Mouse (Mus musculus) heart, postnatal 10 days (tissue): ENCODE measurements around the gene Cdk5rap1. TPM values are rescaled to one million over a fixed set of nuclear protein-coding genes. Genes with fewer than 3 reads are reported as not detected.

ENCODE experiments used
- DNase-seq, 2 experiments: peaks; one replicate each; pipeline ENCODE4 v3.0.0; 2021
- intact Hi-C: fragments of 180-260 bp; cut with DNase I; formaldehyde crosslinking; loops from one replicate; pipeline ENCODE4 v1.15.1; 2025
- total RNA-seq, 2 experiments: library from RNA; stranded (reverse); gene quantifications; 2 replicates each; pipeline ENCODE4 v1.2.3; 2021

Gene Cdk5rap1
- 10 to 100 TPM; 13.6 to 16.3 TPM for total RNA-seq

DNA sequence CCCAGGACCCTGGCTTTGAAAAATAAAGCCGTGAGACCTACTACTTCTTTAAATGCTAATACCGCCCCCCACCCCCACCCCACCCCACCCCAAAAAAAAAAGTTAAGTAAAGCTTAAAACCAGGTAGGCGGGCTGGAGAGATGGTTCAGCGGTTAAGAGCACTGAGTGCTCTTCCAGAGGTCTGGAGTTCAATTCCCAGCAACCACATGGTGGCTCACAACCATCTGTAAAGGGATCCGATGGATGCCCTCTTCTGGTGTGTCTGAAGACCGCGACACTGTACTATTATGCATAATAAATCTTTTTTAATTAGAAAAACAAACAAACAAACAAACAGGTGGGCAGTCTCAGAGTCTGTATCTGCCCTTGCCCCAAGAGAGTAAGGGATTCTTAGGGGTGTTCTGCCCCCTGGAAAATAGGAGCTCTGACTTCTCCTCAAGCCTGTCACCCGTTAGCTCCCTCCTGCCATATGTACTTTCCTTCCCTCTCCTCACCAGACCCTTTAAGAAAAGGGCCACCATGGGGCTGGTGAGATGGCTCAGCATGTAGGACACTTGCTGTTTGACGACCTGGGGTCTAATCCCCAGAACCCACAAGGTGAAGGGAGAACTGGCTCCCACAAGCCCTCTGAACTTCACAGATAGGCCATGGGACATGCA is at the start of gene Cdk5rap1:
Gene Cdk5rap1 (minus strand): TSS at position 169 of the 659 bp plus-strand sequence.
- DNase-seq, result no peak
- intact Hi-C loops, result loop anchor here (5.0 kb wide), 1 partner anchor 156 kb away; no protein-coding TSS in a partner anchor

DNA sequence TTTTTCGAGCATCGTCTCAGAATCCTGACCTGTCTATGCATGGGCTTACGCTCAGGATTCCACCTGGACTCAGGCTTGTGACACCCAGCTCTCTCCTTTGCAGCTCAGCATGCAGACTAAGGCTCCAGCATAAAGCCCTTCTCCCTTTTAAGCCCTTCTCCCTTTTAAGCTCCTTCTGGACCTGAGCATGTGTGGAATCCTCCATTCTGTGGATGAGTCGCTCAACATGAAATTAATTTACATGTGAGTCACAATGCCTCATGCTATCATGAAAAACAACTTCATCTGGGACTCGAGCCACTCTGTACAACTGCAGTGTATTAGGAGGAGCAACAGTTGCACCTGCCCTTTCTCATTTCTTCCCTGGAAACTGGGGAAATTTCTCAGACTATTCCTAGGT is 49.4 kb upstream of the Cdk5rap1 start:
- intact Hi-C loops, result no loop called here
- no peak for DNase-seq

DNA sequence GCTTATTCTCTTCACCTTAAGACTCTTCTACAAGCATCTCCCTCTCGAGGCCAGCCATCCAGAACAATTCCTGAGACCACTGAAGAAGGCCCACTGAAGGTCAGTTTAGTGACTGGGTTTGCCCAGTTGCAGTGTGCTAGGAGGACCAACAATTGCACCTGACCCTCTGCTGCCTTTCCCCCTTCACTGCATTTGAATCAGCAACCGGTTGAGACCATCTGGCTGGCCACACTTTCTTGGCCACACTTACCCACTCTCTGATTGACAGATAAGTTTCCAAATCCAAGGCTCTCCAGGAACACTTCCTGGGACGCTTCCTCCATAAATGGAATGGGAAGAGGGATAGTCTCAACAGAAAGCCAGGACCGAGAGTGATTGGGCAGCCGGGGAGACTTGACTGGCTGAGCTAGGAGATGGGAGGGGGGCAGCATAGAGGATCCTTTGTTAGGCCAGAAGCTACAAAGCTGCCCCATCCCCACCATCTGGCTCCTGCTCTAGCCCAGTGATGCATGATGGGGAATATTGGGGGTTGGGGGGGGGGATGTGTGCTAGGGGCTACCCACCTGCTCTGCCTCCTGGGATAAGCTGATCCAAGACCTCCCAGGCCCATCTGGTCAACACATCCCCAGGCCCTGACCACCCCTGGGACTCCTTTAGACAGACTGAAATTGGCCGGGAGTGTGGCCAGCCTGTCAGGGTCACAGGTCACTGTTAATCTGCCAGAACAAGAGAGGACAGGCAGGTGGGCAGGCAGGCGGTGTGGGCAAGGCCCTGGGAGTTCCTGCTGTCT is 48.3 kb upstream of the Cdk5rap1 start:
- no peak for DNase-seq
- intact Hi-C loops, result no loop called here

DNA sequence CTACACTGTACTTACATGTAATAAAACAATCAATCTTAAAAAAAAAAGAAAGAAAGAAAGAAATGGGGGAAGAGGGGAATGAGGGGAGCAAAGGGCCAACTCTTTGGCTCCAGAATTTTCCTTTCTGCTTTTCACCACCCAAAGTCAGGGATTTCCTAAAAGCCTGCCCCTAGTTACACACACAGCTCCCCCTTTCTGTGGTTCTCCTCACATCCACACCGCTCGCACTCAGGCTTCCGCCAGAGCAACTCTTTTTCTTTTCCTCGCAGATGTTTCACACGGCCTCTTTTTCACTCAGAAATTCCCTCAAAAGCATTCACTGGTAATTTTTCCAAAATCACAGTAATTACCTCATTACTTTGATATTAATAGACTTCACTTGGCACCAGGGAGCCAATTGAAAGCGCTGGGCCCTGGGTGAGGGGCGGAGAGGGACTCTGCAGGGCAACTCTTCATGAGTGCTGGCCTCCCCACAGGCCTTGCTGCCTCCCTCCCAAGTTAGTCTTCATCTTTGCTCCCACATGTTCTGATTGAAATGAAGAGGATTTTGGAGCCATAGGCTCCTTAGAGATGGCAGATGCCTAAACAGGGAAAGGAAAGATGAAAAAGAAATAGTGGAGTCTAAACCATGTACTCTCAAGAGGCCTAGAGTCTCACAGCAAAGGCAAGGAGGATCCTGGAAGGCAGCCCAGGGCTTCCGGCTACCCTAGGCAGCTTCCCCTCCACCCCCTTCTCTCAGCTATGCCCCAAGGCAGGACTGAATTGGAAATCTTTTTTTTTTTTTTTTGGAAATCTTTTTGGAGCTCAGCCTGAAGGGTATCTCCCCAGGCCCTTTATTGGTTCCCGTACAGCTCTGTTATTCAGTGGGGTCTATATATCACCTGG is 47.1 kb upstream of the Cdk5rap1 start:
- intact Hi-C loops, result no loop called here
- no peak for DNase-seq

DNA sequence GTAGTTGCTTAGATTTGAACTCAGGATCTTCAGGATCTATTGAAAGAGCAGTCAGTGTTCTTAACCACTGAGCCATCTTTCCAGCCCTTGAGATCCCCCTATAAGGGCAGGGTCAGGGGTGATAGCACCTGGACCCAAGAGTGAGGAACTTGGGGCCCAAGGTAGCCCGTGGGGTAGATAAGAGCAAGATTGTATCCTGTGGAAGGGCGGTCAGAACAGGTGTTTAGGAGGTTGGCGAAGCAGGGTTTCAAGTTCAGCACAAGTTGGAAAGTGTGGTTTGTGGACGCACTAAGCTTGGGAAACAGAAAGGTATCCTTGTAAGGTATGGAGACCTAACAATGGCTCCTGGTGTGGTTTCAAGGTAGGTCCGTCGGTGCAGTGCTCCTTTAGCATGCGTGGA is 45.2 kb upstream of the Cdk5rap1 start:
- intact Hi-C loops, result no loop called here
- no peak for DNase-seq

DNA sequence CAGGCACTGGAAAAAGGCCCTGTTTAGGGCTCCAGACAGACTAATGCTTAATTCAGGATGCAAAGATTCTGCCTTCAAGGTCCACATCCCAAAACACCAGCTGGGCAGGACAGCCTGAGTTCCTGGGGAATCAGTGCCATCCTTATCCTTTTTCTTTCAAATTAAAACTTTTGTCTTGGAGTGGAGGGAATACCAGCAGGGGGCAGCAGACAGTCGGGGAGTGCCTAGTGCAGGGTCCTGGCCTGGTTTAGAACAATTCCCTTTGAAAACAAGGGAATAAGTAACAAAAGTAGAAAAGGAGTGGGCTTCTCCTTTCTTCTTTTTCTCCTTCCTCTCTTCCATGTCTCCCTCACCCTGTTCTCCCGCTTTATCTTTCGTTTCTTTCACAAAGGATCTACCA is 44.3 kb upstream of the Cdk5rap1 start:
- peak; percentile 76 to 91 for DNase-seq
- intact Hi-C loops, result loop anchor here (1.0 to 2.0 kb wide), 2 partner anchors 122 to 196 kb away; partner anchors contain the start of genes 4930519P11Rik and Zfp341

DNA sequence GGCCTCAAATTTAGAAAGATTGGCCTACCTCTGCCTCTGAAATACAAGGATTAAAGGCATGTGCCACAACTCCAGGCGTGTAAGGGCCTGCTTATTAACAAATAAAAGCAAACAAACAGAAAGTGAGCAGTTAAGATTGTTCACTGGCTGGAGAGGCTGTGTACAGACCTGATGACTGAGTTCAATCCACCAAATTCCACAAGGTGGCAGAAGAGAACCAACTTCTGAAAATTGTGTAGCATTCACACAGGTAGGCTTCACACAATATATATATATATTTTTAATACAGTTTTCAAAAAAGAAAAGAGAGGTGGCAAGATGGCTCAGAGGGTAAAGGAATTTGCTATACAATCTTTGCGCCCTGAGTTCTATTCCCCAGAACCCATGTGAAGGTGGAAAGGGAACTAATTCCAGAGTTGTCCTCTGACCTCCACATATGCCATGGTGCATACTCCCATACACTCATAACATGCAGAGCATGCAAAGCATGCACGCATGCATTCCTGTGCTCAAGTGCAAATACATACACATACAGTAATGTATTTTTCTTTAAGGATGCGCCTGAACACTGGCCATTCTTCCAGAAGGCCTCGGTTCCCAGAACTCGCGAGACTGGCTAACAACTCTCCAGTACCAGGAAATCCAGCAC is 39.3 kb upstream of the Cdk5rap1 start:
- DNase-seq, result peak; percentile 65 to 74

DNA sequence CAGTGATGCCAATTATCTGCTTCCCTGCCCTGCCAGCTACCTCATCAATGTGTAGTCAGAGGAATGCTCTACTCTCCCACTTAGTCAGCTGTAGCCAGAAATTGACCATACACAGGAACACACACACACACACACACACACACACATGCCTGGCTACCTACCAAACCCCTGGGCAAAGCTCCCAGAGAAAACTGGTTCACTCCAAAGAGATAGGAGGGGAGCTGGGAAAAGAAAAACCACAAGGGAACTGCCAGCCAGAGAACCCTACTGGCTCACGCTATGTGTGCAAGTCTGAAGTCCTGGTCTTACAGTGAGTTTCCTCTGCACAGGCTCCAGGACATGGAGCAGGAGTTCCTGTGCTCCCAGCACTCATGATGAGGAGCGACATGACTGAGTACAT is 37.5 kb upstream of the Cdk5rap1 start:
- DNase-seq, result peak; percentile 80 to 89
- intact Hi-C loops, result loop anchor here (5.0 kb wide), 1 partner anchor 532 kb away; no protein-coding TSS in a partner anchor

More for the DNA sequence above, 39.3 kb upstream of the Cdk5rap1 start:
- intact Hi-C loops, result loop anchor here (5.0 kb wide), 1 partner anchor 530 kb away; no protein-coding TSS in a partner anchor

DNA sequence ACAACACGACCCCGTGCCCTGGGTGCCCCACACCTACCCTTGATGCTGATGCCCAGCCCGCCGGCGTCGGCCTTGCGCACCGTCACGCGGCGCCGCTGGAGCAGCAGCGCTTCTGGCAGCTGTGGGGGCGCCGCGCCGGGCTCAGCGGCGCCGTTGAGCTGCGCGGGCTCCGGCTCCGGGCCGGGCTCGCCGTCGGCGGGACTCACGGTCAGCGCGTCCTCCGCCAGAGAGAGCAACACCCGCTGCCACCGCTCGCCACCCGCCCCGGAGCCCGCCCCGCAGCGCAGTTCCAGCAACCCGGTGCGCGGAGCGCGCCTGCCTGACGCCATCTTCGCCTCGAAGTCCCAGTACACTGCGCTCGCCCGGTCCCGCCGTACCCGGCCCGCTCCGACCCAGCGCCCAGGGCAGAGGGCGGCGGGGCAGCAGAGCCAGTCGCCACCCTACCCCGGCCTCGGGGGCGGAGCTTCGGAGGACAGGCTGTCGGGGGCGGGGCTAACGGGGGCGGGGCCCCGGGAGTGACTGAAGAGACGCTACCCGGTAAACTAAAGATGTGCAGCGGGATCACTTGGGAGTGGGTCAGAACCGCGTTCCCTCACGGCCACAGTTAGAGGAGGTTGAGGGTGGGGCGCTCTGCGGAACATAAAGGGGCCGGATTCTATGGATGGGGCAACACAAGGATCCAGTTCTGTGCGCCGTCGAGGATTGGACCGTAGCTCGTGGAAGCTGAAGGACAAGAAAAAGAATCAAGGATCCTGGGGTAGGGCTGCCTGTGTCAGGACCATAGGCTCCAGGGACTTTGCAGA is 35.0 kb upstream of the Cdk5rap1 start, which contains the start of gene Snta1:
Gene Snta1 (minus strand): TSS at position 457 of the 803 bp plus-strand sequence.
- intact Hi-C loops, result loop anchor here (2.0 kb wide), 1 partner anchor 33 kb away; no protein-coding TSS in a partner anchor
- DNase-seq, result peak; percentile 91 to 92

DNA sequence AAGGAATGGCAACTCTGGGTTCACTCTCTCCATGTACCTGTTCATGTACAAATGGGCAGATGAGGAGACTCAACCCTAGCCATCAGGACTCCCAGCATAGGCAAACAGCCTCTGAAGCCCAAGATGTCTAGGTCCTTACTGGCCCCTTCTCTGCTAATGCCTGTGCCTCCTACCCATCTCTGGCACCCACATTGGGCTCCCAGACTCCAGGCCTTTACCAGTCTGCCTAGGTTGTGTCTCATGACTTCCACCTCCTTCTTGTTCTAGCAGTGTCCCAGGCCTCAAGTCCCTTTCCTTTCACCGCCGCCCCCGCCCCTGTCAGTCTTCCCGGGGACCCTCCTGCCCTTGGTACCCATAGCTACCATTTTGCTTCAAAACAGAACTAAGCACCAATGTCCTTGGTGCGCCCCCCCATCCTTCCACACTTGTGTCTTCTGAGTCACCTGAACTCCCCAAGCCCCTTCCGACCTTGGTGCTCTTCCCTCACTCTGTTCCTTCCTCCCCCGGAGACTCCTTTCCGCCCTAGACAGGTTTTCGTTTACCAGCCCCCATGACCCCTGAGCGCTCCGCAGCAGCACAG is 34.3 kb upstream of the Cdk5rap1 start:
- intact Hi-C loops, result loop anchor here (2.0 kb wide), 1 partner anchor 32 kb away; no protein-coding TSS in a partner anchor
- DNase-seq, result no peak

DNA sequence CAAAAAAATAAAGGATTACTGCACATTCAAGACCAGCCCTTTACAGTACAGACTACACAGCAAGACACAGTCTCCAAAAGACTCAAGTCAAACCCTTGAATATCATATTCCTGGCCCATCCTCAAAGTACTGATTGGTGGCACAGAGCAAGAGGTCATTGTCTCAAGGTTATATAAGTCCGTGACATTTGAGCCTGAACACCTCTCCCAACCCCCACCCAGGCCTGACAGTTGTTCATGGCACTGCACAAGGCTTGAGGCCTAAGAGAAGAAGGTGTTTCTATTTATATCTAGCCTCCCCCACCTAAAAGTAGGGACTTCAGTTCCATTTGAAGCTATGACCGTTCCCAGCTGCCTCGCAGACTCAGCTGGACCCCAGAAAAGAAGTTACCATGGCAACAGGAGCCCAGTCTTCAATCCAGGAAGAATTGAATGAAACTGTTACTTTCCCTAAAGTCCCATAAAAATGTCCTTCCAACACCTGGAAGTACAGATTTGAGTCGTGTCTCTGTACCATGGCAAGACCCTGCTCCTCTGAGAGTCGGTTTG is 32.7 kb upstream of the Cdk5rap1 start:
- intact Hi-C loops, result no loop called here
- no peak for DNase-seq

DNA sequence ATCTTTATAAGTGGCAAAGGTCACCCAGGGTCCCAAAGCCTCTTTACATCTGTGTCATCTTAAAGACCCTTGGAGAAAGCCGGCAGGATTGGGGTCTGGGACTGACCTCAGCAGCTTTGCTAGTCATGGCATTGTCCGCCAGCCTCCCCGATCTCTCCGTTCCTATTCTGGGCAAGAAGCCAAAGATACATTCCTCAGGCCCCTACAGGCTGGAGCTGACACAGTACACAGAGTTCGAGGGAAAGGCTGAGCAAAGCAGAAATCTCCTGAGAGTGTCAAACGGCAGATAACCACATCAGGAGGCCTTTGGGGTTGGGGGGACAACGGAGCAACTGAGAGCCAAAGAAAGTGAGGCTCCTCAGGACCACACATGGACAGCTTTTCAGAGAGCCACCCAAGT is 30.0 kb upstream of the Cdk5rap1 start:
- intact Hi-C loops, result no loop called here
- peak; percentile 78 to 83 for DNase-seq

DNA sequence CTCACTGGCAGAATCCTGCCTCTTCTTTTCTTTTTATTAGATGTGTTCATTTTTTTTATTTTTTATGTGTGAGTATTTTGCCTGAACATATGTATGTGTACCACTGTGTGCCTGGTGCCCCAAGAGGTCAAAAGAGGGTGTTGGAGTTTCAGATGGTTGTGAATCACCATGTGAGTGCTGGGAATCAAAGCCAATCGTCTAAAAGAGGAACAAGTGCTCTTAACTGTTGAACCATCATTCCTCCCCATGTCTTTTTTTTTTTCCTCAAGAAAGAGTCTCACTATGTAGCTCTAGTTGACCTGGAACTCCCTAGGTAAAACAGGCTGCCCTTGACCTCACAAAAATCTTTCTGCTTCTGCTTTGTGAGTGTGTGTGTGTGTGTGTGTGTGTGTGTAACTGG is 29.2 kb upstream of the Cdk5rap1 start:
- intact Hi-C loops, result no loop called here
- no peak for DNase-seq

DNA sequence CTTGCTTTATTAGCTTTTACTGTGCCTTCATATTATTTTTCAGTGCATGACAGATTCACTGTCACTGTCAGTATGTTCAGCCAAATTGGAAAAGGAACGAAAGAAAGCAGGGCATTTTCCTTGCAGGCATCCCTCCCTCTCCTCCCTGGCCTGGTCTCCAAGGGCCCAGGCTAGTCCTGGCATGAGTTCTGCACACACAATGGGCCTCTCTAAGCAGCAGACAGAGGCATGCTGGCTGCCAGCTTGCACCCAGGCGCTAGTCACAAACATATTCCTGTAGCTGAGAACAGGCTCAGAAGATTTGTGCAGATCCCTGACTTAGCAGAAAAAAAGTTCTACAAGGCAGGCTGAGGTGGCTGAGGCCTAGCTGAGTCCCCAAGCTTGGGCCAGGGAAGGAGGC is 26.5 kb upstream of the Cdk5rap1 start:
- intact Hi-C loops, result no loop called here
- no peak for DNase-seq

DNA sequence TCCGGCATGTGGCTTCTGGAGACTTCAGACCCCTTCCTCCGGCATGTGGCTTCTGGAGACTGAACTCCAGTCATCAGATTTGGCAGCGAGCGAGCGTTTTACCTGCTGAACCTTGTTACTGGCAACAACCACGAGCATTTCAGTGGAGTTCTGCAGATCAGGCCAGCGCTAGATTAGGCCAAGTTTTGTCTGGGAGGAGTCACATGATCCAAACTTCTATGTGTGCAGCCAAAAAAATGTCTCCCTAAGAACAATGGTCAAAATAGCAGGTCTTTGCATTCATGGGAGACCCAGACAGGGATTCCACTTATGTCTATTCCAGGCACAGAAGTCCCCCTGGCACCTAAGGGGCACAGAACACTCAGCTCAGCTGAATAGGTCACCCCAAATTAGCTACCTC is 25.5 kb upstream of the Cdk5rap1 start:
- intact Hi-C loops, result no loop called here
- peak in 1 of 2 experiments; percentile 57 for DNase-seq

DNA sequence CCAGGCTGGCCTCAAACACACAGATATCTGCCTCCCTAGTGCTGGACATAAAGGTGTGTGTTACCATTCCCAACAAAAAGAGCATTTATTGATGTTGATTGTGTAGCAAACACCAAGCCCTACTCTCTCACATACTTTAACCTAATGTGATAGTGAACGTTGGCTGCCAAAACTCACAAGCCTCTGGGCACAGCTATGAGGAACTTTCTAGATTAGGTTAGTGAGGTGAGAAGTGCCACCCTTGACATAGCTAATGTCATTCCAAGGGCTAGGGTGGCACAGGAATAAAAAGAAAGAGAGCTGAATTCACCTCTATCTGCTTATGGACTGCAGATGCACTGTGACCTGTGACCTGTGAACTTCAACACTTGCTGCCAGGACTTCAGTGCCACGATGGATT is 23.7 kb upstream of the Cdk5rap1 start:
- peak; percentile 61 to 64 for DNase-seq
- intact Hi-C loops, result no loop called here

DNA sequence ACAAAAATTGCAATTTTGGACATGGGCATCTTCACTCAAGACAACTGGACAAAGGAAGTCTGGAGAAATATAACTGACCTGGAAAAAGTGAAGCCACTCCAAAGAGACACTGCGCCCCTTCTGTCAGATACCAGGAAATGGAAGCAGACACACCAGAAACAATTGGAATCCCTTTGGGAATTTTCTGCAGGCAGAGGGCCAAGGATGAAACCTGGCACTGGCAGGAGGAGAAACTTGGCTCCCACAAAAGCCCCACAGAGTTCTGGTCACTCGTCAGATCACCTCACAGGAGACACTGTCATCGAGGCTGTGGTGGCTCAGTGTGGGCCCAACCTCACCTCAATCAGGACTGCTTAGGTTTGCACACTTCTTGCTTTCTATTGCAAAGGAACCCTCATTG is 21.8 kb upstream of the Cdk5rap1 start:
- peak; percentile 54 to 70 for DNase-seq
- intact Hi-C loops, result no loop called here

DNA sequence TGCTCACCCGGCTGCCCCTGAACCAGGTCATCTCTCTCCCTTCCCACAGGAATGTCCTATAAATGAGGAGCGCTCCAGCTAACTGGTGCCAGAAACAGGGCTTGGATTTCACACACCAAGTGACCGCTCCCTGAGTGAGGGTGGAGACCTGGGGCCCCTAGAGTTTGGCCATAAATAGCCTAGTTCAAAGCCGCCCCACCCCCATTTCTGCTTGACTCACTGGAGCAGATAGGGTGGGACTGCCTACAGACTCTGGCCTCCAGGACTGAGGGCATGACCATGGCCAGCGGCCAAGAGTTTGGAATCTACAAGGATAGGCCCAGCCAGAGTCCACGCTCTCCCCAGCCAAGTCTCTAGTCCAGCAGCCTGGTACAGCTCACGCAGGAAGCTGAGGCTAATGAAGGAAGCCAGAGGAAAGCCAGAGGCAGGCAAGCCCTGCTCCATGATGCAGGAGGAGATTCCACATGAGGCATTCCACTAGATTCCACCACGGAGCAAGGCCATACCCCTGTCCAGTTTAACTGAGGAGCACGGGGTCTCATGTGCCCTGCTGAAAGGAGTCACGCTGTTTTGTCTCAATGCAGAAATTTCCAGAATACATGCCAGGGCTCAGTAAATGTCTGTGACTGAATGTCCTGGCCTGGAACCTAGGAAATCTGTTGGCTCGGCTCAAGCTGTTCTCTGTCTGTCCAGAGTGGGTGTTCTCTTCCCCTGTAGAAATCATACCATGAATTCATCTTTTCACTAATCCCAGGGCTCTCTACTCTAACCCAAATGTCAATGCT is 17.6 kb upstream of the Cdk5rap1 start:
- intact Hi-C loops, result loop anchor here (2.0 kb wide), 1 partner anchor 16 kb away; no protein-coding TSS in a partner anchor
- DNase-seq, result peak; percentile 97
